Mouse (Mus musculus) lung, adult 2 months (tissue): ENCODE results near the gene Zc3h12b.

ENCODE experiments used
- CTCF ChIP-seq: fragments of 200-500 bp; IDR thresholded peaks from 2 replicates; pipeline ENCODE4 v1.5.1; 2011; ENCODE audit warnings: mild to moderate bottlenecking, low read length, control low read depth; ENCODE audit not compliant: insufficient read depth
- POLR2A ChIP-seq: fragments of 200-500 bp; IDR thresholded peaks from 2 replicates; pipeline ENCODE4 v1.6.1; 2011; ENCODE audit warnings: low read depth, mild to moderate bottlenecking, control low read depth, low read length, borderline replicate concordance; ENCODE audit errors: extremely low read depth

GRCm38 (mm10) chrX:95956497-95957293 lies 245.2 kb downstream of the Zc3h12b start, which contains the start of gene Las1l:
- peak; percentile 95; the same call in 1 of the 2 replicates for TF ChIP-seq POLR2A
- no peak for TF ChIP-seq CTCF
